Mouse (Mus musculus) B cell, adult 2 months (primary cell): ENCODE measurements around the gene Mob1a.

Experiments
- DNase-seq, 2 experiments: peaks; one replicate each; pipeline ENCODE4 v3.0.0; 2022

Mob1a gene

DNA sequence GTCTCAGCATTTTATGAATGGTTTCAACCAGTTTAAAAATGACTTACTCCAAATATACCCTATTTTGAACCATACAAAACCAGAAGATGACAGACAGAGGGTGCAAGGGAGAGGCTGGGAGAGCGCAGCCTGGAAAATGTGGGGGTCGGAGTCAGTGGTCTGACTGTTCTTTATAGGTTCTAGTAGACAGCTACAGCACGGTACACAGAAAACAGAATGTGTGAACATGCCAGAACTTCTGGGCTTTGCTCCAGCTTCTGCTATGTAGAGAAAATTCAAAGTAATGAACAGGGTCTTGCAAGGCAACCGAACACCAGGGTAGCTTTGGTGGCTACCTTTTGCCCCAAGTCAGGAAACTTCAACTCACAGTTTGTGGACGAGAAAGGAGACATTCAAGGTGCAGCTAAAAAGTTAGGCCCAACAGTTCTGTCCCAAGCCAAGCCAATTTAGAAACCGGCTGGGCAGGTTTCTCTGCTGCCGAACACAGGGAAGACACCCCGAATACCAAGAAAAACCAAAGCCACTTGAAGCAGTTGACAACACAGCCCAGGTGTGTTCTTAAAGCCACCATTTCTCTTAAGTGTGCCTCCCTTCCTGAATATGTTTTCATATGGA is 66.5 kb downstream of the Mob1a start:
- DNase-seq, result no peak
